Mouse (Mus musculus) kidney, adult 18-20 months (tissue): ENCODE data around the gene Gfpt2.

ENCODE experiments used
- DNase-seq: peaks from one replicate; pipeline ENCODE4 v3.0.0; 2021

The Gfpt2 gene

DNA sequence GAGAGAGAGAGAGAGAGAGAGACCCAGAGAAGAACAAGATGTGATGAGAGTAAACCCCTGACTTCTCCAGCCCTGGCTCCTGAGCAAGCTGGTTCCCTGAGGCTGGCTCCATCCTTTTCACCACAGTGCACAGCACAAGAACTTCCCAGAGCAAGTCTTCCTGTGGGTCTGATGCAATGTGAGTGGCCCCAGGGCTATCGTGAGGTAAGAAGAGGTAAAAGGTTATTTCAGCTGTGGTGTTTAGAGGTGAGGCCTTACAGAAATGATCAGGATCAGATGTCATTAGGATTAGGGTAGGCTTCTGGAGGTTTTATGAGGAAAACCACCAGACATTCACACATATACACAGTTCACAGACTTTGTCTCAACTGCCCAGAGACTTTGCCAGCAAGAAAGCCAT, 47.9 kb downstream of the Gfpt2 start:
- no peak for DNase-seq

DNA sequence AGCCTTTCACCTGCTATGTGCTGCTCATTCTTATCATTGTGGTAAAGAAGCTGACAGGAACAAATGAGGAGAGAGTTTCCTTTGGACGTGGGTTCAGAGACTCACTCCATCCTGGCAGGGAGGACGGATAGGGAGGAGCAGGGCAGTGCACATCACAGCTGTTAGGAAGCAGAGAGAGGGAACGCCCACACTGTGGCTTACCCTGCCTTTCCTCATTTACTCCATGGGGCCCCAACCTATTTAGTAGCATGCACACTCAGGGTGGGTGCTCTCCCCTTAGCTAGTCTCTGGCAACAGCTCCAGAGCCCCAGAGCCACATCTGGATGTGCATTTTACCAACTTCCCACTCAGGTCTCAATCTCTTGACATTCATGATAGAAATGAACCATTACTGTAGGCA, 48.7 kb downstream of the Gfpt2 start:
- DNase-seq = no peak

DNA sequence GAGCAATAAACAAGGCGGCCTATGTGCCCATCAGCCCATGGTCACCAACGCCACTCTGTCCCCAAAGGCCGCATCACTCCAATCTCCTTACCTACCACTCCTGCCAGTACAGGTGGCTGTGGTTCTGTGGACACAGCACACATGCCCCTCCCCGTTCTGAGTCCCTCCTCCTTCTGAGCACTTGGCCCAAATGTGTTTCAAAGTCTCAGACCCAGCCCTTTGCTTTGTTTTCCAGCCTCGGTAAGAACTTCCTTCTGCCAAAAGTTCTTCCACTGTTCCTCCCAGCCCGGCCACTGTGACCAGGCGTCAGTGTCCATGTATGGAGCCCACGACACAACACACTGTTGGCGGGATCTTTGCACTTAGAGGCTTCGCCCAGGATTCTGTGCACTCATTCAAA, 50.3 kb downstream of the Gfpt2 start:
- DNase-seq = no peak

DNA sequence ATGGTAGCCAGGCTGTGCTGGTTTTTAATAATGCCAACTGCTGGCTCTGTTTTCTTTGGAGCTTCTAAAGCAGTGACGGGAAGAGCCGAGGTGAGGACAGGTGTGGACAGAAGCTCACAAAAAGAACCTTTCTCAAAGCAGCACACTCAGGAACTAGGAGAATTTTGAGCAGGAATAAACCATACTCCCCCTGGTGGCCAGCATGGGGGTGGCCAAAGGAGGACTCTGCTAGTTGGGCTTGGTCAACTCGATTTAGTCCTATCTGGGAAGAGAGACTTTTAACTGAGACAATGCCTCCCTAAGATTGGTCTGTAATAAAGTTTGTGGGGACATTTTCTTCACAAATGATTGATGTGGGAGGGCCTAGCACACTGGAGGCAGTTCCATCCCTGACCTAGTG, 51.0 kb downstream of the Gfpt2 start:
- peak; percentile 75 for DNase-seq

DNA sequence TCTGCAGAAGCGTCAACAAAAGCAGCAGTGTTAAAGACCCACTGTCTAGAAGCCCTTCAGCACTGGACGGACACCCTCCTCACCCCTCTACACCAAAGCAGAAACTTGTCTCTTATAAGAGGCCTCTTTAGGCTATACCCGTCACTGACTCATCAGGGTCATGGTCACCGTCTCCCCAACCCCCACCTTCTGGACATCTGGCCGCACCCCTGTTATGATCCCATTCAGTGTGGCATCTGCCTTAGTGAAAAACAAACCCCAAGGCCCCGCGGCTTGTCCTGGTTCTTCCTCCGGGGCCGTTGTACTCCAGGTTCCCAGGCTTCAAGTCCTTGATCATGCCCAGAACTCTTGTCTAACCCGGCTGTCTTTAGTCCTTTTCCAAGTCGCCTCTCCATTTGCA, 52.0 kb downstream of the Gfpt2 start:
- no peak for DNase-seq

DNA sequence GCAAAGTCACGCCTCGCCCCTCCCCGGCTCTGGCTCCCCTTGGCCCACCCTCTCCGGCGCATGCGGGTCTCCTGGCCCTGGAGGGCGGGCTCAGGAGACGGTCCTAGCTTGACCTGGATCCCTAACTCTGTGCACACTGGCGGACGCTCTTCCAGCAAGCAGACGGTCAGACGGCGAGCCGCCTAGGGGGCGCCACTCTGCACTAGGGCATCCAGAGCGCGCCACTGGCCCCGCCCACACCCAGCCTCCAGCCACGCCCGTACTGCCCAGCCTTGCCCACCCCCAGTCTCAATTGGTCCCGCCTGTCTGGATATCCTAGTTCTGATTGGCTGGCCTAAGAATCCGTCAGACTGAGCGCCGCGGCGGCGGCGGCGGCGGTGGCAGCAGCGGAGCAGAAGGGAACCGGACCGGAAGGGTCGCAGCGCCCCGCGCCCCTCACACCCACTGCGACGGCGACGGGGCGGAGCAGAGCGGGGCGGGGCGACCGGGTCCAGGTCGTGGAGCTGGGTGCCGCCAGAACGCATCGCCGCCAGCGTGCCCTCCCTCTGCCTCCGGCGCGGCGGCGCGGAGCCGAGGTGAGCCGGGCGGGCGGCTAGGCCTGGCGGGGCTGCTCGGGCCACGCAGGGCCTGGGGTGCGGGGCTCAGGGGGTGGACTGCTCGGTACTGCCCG, 52.6 kb downstream of the Gfpt2 start, which contains the start of gene Mapk9:
Gene Mapk9 (plus strand): TSS at position 351 of the 670 bp plus-strand sequence.
- peak; percentile 98 for DNase-seq

DNA sequence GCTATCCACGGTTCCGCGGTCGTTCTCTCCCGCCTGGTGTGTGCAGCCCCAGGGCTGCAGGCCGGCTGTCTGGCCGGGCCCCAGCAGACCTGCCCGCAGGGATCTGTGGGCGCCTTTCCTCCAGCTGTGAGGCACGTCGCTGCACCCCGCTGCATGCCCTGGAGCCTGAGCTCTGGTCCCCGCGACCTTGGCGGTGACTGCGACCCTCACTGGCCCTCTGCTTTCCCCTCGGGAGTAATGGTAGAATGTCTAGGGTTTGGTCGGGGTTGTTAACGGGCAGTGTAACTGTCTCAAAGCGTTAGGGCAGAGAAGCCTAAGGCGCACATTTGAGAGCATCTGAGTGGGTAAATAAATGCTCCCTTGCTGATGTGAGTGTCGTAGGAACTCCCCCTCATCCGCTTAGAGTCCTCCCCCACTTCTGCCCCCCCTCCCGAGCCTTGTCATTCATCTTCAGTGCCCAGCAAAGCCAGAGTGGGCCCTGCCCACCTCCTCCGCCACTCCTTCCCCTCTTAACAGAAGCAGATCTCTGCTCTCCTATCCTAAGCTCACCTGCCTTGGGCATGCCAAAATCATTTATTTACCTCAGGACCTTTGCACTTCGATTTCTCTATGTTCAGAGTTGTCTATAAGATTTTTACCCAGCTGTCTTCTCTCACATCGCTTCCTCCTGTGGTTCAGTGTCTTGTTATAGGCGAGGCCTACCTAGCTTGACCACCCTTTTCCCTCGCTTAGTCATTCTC, 53.3 kb downstream of the Gfpt2 start:
- no peak for DNase-seq

DNA sequence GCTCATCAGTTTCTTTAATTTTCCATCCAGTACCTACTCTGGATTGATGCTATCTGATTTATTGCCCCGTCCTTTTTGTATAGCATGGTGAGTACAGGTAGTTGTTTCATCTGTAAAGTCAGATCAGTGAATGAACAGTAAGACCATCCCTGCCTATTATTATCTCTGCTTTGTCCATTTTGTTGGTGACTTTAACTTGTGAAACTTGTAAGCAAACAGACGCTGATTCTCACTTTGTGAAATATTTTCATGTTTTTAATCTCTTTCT, 53.8 kb downstream of the Gfpt2 start:
- DNase-seq = no peak

DNA sequence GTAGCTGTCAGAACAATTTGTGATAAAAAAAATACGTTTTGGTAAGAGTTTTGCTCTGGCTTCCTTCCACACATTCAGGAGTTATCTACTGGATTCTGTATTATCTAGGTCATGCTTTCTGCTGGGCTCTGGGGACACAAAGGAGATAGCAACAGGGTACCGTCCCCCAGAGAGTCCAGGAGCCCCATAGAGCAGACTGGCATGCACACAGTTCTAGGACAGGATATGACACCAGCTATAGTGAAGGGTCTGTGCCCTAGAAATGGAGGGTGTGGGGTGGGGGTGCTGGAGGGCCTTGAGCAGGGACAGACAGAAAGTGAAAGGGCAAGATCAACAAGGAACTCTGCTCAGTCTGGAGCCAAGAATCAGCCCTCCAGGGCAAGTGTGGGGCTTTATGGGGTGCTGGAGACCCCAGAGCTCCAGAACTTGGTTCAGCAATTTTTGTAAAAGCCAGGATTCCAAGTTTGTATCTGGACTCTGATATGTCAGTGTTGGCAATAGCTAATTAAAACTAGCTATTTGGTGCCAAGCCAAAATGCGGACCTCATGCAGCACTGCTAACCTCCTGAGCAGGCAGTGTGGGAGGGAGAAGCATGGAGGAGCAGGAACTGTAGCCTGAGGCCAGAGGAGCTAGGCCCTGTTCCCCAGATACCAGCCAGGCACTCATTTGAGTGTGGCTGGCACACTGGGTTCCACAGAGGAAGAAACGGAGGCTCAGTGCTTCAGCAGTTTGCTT, 54.3 kb downstream of the Gfpt2 start:
- DNase-seq = peak; percentile 38

DNA sequence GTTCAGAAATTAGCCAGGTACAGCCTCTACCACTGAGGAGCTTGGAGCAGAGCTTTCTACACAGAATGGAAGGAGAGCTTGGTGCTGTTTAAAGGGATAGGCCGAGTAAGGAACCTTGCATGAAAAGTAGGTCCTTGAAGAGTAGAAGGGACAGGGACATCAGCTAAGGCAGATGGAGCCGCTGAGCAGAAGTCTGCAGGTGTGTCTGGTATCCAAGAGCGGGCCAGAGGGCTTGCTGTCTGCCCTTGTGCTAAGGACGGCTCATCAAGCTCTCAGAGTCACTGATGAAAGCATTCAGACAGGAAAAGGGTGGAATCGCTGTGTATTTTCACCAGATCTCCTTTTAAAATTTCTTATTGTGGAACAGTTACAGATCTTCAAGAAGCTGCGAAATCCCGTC, 56.4 kb downstream of the Gfpt2 start:
- DNase-seq = no peak

DNA sequence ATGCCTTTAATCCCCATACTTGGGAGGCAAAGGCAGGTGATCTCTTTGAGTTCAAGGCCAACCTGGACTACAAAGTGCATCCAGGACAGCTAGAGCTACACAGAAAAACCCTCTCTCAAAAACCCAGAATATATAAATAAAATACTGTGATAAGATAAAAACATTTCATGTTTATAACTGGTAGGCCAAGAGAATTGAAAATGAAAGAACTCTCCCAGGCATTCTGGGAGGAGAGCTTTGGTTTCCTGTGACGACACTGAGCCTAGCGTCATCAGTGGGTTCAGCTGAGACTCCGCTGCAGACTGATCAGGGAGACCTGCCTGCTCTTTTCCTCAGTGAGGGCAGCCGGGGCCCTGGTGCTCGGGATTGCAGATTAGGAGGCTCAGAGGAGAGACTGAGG, 61.2 kb downstream of the Gfpt2 start:
- no peak for DNase-seq

DNA sequence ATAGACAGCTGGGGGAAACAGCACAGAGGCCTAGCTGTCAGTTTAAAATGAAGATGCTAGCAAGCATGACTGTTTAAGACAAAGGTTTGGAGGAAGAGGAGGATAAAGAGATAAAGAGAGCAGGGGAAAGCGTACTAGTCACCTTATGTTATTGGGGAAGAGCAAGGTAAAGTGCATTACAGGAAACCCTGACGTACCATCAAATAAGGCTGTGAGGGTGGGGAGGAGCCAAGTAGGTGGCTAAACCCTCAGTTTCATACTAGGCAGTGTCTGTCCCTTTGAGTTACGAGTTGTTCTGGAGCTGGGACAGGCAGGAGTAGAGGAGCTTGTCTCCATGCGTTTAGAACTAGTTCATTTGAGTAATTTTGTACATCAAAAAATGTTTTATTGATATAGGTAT, 67.2 kb downstream of the Gfpt2 start:
- no peak for DNase-seq

DNA sequence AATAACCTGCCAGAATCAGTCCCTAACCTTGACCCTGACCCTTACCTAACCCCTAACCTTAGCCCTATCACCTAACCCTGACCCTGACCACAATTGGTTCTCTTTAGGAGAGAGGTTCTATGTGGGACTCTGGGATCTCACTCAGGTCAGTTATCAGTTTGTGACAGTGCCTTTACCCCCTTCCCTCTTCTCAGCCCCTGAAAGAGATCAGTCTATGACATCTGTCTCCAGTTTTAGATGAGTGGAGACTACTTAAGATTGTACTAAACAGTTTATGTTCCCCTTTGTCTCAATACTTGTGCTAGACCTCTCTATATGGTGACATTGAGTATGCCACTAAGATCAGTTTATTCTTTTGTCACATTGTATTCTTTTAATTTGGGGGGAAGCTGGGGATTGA, 69.9 kb downstream of the Gfpt2 start:
- DNase-seq = no peak

DNA sequence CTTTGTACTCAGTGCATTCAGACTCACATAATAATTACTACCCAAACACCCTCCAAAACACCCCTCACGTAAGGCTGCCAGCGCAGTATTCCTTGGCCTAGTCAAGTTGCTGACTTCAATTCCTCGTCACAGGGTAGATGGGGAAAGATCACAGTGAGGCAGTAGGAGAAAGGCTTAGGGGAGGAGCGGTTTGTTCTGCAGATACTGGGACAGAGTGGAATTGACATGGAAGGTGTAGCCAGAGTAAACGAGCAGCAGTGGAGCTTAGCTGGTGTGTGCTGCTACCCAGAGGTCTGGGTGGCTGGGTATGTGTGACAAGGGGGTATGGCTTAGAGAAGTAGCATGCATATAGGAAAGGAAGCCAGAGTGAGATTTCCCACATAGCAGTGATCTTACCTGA, 73.3 kb downstream of the Gfpt2 start:
- DNase-seq = no peak

DNA sequence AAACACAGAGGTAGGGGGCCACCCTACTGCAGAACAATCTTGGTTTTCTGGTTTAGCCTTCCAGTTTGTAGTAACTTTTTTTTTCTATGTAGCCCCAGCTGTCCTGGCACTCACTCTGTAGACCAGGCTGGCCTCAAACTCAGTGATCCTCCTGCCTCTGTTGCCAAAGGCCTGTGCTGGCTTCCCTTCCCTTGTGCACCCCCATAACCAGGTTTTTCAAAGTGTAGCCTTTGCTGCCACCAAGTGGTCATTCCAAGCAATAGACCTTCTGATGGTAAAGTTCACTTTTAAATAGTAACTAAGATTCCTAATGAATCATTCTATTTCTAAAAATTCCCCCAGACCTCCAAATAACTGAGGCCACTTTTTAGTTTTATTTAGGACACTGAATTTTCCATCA, 75.8 kb downstream of the Gfpt2 start:
- DNase-seq = peak; percentile 35

DNA sequence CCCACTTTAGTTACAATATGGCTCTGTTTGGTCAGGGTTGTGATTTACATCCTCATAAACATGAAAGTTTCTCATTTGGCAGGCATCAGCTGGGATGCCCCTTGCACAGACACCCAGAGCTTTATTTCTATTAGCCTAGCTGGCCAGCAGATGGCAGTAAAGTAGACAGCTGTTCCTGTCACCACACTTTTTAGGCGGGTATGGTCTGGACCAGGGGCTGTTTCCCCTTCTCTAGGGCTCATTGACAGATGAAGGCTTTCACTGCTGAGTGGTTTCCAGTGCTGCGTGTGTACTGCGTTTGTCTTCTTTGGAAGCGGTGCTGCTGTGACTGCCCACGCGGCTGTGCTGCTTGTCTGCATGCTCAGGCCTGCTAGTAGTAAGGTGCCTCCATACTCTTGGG, 77.9 kb downstream of the Gfpt2 start:
- peak; percentile 34 for DNase-seq

DNA sequence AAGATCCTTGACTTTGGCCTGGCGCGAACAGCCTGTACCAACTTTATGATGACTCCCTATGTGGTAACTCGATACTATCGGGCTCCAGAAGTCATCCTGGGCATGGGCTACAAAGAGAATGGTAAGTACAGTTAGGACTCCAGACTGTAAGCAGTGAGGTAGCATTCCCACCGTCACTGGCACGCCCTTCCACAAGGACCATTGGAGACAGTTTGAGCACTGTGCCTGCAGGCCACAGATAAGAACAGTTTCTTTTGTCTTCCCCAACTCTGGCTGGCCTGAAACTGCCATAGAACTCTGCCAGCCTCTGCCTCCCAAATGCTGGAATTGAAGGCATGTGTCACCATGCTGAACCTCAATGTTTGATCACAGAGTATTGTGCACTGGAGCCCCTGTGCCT, 78.8 kb downstream of the Gfpt2 start:
- DNase-seq = no peak

DNA sequence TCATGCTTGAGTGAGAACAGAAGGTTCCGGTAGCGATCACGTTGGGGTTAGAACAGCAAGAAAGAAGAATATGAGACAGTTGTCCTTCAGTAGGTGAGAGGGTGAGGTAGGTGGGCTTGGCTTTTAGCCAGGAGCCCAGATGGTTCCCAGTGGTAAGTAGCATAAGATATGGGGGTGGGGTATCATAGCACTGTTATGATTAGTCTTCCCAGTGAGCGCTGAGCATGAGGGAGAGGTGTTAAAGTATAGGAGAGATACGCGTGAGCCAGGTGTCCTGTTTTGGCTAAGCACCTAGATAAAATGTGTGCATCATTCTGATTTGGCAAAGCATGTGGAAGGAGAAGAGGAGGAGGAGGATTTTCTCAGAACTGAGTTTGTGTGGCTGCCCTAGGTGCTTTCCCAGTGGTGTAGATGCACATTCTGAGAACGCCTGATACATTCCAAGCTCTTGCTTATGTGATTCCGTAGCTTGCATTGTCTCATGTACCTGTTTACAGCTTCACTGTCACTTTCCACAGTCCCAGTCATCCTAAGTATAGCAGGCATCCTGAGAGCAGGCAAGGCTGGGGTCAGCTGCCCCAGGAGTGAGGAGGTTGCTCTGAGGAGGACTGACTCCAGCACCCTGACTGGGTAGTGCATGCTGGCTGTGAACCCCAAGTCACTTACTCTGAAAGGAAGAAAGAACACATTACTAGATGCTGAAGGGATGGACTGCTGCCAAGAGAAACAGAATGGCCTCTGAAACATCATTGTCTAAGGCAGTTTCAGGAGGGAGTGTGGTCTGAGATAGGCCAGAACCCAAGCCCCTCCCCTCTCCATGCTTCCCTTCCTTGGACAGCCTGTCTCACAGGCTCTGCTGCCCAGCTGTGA, 83.2 kb downstream of the Gfpt2 start:
- DNase-seq = no peak

DNA sequence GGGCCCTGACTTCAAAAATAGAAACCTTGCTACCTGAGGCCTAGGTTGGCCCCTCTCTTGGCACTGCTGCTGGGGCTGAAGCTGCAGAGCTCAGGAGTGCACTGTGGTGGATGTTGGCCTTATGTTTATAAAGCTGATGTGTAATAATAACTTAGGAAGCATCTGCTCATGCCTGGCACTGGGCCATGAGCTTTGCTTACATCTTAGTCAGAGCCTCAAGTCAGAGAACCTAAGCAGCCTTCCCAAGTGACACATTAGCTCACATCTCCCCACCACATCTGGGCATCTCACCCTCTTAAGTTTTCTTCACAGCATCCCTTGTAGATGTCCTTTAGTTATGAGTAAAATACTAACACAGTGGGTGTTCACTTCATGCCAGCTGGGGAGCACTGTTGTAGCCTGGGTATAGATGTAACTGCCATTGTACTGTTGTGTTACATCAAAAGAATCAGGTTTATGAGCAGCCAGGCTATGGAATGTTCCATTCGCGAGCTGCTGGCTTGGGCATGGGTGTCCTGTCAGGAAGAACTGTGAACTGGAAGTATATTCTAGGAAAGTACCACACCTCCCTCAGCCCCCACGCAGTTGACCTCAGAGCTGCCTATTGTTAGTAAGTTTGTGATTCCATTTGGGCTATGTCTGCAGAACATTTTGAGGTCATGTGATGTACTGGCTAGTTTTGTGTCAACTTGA, 86.1 kb downstream of the Gfpt2 start:
- DNase-seq = no peak

DNA sequence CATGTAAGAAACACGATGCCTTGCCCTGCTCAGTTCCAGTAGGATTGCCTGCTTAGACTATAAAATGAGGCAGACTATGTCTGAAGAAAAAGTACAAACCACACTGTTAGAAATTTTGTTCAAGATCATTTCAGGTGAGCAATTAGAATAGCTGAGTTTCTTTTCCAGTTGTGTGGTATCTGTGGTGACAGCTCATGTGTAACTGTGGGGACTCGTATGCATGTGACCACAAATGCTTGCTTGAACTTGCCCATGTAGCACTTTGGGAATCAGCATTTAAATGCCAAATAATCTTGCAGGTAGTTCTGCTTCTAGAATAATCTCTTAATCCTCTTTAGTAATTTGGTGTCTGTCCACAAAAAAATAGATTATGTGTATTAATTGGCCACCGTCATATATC, 89.4 kb downstream of the Gfpt2 start:
- no peak for DNase-seq
